Mouse (Mus musculus) bone marrow, adult 2 months (tissue): Measurements from ENCODE around the gene Morc1. TPM values are rescaled to one million over a fixed set of nuclear protein-coding genes. Genes with fewer than 3 reads are reported as not detected.

Source experiments
- H3K27ac ChIP-seq: fragments of 200-500 bp; 2 replicates; pipeline ENCODE4 v1.5.1; 2012; ENCODE audit warnings: low read depth, mild to moderate bottlenecking, control low read depth, inconsistent platforms, low read length; ENCODE audit not compliant: control insufficient read depth, poor library complexity, insufficient read depth
- H3K4me1 ChIP-seq: fragments of 200-500 bp; 2 replicates; pipeline ENCODE4 v1.6.1; 2011; ENCODE audit warnings: low read length; ENCODE audit not compliant: control insufficient read depth, insufficient read depth
- H3K4me3 ChIP-seq: fragments of 200-500 bp; replicated peaks from 2 replicates; pipeline ENCODE3; 2011; ENCODE audit warnings: mild to moderate bottlenecking, low read depth, low read length, control low read depth; ENCODE audit not compliant: control insufficient read depth
- CTCF ChIP-seq: fragments of 200-500 bp; IDR thresholded peaks from 2 replicates; pipeline ENCODE4 v1.5.1; 2011; ENCODE audit warnings: low read length, control low read depth; ENCODE audit not compliant: control insufficient read depth, insufficient read depth
- POLR2A ChIP-seq: fragments of 200-500 bp; IDR thresholded peaks from 2 replicates; pipeline ENCODE4 v1.6.1; 2011; ENCODE audit warnings: low read depth, mild to moderate bottlenecking, control low read depth, low read length, borderline replicate concordance; ENCODE audit not compliant: control insufficient read depth
- WGBS: fragments of 180-500 bp; shearing (Covaris S2); methylation state at CpG from one replicate; pipeline ENCODE4 v1.1.7; 2018; 5-methylcytosine and 5-hydroxymethylcytosine counted together
- polyA plus RNA-seq: library from polyadenylated mRNA; stranded (reverse); fragments of >200 nt; gene quantifications from 2 replicates; pipeline ENCODE4 v1.2.4, GENCODE M21; 2011; ENCODE audit warnings: low replicate concordance; ENCODE audit not compliant: missing spikeins, insufficient read depth, insufficient read length

Morc1 gene
- polyA plus RNA-seq, 1 experiment: 4.4 TPM

- Histone ChIP-seq H3K27ac (no peak overlapping the region), H3K4me1 (peaks cover 1% of the 10 kb centered on the region; the same call in 1 of the 2 replicates), H3K4me3 (no peak overlapping the region)
- TF ChIP-seq CTCF (peak; percentile 73), POLR2A (no peak)
- 2% methylated on average over 10 of the region's 10 CpGs for WGBS
Observed at GRCm38 (mm10) chr16:48675607-48676006, 244.6 kb downstream of the Morc1 start.

- TF ChIP-seq POLR2A (no peak), CTCF (no peak)
- Histone ChIP-seq H3K27ac (no peak overlapping the region), H3K4me3 (no peak overlapping the region), H3K4me1 (peaks cover 1% of the 10 kb centered on the region; the same call in 1 of the 2 replicates)
- WGBS: 48% methylated on average over 2 of the region's 2 CpGs
Observed at GRCm38 (mm10) chr16:48676205-48676604, 245.2 kb downstream of the Morc1 start.

- Histone ChIP-seq H3K4me1 (peaks cover 1% of the 10 kb centered on the region; the same call in 1 of the 2 replicates), H3K4me3 (no peak overlapping the region), H3K27ac (no peak overlapping the region)
- TF ChIP-seq POLR2A (no peak), CTCF (no peak)
- WGBS: 47% methylated on average over 5 of the region's 5 CpGs
Observed at GRCm38 (mm10) chr16:48677381-48677780, 246.3 kb downstream of the Morc1 start.

DNA sequence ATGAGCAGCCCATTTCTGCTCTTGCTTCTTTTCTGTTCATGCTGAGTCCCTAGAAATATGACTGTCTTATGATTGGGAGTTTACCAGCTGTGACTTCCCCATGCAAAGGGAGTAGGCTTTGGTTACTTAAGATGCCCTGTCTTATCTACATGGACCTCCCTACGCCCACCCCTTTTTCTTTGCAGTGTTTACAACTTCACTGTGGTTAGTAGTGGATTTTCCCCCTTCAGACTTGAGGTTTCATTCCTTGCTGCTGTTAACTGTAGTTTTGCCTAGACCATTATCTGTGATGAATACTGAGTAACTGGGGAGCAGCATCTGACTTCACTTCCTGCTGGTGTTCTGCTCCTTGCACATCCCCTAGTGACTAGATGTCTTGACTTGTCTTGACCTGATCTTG is 247.0 kb downstream of the Morc1 start:
- H3K4me1 ChIP-seq: peaks cover 1% of the 10 kb centered on the region; the same call in 1 of the 2 replicates
- no peak overlapping the region for H3K27ac ChIP-seq
- TF ChIP-seq CTCF (no peak), POLR2A (no peak)
- 28% methylated on average over 1 of the region's 1 CpGs for WGBS
- no peak overlapping the region for H3K4me3 ChIP-seq

Other genes starting within 250 kb of the Morc1 start
- 17.2 TPM in 1 of 2 replicates, not detected in the other for gene Dppa4, start 147.5 kb upstream of the Morc1 start, polyA plus RNA-seq
- gene Dppa2, start 127.3 kb upstream of the Morc1 start, polyA plus RNA-seq: 0.92 and 4.8 TPM in 2 replicates
- not detected in 2 replicates for gene Gm5485, start 18.8 kb upstream of the Morc1 start, polyA plus RNA-seq